Mouse (Mus musculus): ENCODE measurements at regions not wholly inside any gene's neighbourhood (a gene's known extent, or its start where the extent isn't known, plus 50 kb on each side); places are given as distances from the start of the nearest gene placed in this dataset.
"Not testable (repeated sequence)": the region's sequence is repeated elsewhere in the genome, so short reads cannot be mapped to it uniquely, and the experiment has no call there.

DNA sequence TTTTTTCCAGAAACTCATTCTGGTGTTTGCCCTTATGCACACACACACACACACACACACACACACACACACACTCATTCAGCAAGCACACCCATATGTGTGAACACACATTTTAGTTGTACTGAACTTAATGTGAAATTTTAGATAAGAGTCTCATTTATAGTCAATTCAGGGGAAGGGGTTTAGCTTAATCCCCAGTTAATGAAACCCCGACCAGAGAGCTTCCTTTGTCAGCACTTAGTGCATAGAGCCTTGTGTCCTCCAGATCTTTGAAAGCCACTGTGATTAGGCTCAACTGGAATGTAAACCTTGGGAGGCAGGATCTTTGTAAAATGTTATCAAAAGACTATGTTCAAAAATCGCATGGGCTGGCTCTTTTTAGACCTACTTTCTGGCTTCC lies 53.4 kb downstream of the Rps12 start:
- DNase-seq, result no peak

DNA sequence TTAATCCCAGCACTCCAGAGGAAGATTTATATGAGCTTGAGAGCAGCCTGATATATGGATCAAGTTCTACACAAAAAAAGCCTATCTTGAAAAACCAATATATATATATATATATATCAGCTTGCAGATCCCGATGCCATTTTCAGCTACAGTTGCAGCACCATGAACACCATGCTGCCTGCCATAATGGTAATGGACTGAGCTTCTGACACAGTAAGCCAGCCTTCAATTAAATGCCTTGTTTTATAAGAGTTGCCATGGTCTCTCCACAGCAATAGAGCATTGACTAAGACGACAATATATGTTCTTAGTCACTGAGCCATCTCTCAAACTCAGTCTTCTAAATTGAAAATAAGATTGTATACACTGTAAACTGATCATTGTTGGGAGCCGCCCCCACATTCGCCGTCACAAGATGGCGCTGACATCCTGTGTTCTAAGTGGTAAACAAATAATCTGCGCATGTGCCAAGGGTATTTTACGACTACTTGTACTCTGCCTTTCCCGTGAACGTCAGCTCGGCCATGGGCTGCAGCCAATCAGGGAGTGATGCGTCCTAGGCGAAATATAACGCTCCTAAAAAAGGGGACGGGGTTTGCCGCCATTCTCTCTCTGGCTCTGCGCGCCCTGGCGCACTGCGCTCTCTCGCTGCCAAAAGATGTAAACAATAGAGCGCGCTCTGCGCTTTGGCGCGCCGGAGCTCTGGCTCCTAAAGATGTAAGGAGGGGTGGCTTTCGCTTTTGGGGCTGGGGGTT lies 60.9 kb downstream of the Rps12 start:
- DNase-seq, result not testable (repeated sequence)

DNA sequence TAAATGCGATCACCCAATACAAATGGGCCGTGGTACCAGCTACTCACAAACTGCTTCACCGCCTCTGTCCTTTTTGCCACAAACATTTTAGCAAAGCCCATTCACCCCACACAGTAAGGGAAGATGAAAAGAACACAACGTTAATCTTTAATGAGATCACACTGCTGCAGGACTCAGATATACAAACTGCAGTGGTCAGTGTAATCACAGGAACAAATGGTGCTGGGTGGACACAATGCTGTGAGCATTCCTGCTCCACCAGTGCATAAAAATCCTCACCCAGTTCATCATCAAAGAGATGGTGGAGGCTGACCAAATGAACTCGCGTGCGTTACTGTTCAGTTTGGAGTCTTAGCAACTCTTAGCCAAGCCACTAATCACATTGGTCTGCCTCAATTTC lies 69.0 kb downstream of the Rps12 start:
- no peak for DNase-seq

DNA sequence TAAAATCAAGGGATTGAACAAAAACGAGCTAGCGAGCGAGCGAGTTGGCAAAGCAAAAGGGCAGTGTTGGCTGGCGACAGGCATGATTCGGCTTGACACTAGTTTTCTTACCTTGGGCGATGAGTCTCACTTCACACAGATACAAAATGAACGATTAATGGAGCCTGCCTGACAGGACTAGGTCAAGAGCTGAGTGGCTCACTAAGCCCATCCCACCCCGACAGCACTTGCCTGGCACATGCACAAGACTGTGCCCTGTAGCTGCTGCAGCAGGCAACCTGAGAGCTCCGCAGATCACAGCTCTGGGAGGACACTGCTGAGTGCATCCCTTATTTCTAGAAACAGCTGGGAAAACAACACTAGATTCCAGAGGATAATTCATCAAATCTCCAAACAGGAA lies 71.6 kb downstream of the Rps12 start:
- DNase-seq, result no peak

DNA sequence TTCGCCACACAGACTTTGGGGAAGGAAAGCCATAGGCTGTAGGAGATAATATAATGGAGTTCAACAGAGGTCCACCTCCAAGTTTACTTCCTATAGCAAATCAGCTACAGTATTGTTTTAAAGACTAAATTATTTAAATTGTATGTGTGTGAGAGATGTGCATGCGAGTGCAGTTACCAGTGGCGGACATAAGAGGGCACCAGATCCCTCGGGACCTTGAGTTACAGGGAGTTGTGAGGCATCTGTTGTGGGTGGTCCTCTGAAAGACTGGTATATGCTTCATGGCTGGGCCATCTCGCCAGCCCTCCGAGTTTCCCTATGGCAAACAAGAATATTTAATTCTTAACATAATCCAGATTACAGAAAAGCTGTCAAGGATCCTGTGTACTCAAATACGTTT lies 72.0 kb downstream of the Rps12 start:
- no peak for DNase-seq

DNA sequence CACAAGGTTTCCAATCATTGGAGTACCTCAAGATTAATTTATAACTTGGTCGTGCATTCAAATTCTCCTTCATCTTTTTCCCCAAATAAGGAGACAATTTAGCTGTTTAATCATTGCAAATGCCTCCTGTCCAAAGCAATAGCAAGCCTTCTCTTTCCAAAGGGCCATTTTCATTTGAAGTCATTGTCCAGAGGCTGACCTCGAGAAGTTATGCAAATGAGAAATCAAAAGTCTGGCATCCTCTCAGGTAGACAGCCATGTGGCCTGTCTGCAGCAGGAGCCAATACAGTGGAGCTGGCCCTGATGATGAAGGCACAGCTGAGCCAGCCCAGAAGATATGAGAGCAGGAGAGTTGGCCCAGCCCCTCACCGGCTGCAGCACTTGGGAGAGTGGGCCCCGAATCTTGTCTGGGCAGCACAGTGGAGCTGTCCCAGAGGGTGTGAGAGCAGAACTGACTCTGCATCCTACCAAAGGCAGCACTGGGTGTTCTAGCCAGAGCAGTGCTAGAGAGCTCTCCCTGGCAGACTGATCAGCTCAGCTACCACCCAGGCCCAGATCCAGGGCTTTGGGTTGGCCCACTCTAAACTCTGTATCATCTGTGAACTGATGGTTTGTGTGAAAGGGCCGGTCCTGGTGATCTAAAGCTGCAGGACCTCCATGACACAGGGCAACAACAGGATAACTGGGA lies 74.2 kb downstream of the Rps12 start:
- DNase-seq, result no peak

DNA sequence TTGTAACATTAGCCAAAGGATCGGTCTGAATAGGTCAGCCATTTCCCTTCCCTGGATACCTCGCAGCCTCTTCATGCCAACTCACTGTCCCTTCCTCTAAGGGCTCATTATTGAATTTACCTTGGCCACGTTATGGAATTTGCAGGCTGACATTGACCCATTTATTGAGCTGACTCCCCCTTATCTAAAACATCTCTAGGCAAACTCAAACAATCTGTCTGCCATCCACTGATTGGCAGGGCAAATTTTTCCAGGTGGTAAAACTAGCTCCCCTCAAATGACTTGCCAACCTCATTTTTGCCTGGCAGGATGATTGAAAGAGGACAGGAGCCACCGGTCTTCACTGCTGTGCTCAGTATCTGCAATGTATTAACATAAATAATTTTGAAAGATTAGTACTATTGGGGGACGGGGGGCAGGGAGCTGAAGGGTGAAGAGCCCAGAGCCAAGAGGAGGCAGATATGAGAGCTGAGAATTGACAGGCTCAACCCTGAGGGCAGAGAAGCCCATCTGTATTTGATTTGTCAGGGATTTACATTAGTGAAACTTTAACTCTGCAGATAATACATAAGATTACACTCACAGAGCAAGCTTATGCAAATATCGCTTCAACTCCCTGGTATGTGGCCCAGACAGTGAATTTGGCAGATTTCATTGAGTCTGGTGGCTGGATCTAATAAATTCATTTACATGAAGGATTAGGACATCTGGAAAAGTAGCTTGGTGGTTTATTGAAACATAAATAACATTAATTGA lies 75.5 kb downstream of the Rps12 start:
- no peak for DNase-seq

DNA sequence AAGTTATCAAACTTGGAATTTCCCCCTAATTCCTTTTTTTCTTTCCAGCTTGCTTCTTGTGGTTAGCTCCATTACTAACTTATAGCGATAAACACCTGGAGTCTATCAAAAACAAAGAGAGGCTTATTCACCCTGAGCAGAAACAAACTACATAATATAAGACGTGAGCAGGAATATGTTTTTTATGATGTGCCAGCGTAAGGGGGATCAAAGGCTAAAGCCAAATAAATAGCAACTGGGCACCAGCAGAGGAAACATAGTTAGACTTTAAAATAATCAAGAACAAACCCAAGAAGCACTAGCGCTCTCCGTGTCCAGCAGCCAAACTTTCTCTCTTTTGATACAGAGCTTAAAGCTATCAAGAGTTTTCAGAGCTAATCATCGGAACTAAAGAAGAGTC lies 76.1 kb downstream of the Rps12 start:
- DNase-seq, result no peak

DNA sequence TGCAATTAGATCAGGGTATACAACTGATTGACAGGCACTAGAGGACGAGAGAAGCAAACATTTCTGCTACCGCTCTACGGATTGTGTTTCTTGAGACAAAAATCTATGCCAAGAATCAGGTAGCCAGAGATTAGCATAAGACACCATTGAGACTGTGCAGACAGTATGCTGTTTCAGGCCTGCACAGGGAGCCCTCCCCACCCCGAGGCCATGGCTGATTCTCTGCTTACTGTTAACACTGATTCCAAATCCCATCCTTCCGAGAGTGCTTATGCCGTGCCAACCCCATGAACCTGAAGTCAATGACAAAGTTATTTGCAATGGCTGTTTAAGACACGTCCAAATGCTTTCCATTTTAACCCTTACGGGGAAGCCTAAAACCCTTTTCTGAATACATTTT lies 78.8 kb downstream of the Rps12 start:
- DNase-seq, result no peak

DNA sequence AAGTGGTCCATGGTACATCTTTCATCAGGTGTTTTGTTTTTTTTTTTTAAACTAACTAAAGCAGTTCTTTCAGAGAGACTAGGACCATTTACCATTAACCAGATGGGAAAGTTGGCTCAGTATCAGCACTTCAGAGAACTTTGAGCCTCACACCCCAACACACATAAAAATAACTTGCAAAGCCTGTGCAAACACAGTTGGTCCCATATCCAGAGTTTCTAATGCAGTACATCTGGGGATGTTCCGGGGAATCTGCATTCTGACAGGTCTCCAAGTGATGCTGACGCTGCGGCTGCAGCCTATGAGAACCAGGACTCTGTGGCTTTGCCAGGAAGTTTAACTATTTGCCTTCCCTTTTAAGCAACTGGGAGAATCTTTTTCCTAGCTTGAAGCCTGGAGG lies 79.9 kb downstream of the Rps12 start:
- no peak for DNase-seq

DNA sequence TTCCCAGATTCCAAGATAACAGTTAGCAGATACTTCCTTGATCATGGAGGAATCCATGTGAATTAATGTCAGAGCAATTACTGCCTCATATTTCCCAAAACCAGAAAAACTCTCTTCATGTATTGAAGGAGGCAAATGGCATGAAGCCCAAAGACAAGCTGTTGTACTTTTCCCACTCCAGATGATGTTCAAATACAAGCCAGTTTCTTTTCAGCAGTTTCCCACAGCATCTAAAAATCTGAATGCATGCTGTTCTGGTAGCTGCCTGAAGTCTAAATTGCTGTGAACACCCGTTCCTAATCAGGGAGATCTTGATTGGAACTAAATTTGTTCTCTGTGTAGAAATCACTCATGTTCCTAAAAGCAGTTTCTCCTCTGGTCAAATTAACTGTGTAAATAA lies 83.0 kb downstream of the Rps12 start:
- peak; percentile 4 for DNase-seq

DNA sequence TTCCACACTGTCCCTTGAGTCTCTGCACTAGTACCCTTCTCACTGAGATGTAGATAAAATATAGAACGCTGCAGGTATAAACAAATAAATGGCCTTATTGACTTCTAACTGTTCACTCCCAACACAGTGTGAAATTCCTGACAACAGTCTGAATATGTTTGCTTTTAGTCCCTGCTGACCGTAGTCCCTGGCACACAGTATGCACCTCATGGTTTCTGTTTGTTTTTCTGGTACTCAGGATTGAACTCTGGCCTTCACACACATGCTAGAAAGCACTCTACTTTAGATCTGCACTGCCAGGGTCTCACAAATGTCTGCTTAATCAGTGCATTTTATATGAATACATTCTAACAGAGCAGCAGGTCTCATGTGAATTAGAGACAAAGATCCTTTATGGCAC lies 95.8 kb downstream of the Rps12 start:
- DNase-seq, result no peak

DNA sequence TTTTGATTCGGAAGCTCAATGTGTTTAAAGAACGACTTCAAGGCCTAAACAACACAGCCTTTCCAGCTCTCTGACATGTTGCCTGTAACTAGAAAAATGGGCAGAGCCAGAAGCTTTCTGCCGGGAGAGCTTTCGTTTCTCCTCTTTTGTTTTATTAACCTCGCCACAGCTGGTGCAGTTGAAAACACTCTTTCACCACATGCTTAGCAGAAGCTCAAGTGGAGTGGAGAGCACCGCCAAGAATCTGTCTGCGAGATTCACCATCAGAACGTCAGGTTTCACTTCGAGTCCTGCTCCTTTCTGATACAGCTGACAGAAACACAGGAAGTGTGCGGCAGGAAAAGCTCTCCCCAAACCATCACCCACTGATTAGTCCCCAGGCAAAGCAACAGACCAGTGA lies 100.1 kb downstream of the Rps12 start:
- DNase-seq, result no peak

DNA sequence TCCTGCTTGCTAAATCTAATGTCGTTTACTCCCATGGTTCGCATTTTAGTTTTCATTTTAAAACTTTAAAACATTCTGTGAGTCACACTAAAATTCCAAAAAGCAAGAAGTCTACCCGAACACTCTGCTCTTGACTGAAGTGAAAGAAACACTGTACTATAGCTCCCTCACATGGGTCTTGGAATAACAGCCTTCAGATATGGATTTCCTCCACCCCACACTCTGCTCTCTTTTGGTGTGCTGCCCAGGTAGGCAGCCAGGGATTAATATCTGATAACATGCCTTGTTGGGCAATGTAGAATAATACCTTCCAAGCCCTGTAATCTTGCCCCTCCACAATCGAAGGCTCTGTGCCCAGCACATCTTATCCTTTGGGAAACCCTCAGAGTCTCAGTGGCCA lies 104.0 kb downstream of the Rps12 start:
- no peak for DNase-seq

DNA sequence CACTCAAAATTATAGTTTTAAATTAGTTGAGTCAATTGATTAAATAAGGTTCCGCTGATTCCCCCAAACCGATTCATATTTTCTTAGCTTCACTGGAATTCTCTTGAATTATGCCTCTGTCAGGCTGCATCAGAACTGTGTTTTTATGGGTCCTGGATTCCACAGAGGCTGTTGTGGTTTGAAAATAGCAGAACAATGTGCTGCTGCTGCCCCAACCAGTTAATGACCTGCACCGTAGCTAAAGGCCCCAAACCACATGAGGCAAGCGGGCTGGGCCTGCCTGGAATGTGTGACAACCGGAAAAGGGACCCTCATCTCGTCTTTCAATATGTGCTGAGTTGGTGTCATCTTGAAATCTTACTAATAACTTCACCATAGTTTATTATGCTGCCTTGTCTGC lies 111.2 kb downstream of the Rps12 start:
- DNase-seq, result no peak

DNA sequence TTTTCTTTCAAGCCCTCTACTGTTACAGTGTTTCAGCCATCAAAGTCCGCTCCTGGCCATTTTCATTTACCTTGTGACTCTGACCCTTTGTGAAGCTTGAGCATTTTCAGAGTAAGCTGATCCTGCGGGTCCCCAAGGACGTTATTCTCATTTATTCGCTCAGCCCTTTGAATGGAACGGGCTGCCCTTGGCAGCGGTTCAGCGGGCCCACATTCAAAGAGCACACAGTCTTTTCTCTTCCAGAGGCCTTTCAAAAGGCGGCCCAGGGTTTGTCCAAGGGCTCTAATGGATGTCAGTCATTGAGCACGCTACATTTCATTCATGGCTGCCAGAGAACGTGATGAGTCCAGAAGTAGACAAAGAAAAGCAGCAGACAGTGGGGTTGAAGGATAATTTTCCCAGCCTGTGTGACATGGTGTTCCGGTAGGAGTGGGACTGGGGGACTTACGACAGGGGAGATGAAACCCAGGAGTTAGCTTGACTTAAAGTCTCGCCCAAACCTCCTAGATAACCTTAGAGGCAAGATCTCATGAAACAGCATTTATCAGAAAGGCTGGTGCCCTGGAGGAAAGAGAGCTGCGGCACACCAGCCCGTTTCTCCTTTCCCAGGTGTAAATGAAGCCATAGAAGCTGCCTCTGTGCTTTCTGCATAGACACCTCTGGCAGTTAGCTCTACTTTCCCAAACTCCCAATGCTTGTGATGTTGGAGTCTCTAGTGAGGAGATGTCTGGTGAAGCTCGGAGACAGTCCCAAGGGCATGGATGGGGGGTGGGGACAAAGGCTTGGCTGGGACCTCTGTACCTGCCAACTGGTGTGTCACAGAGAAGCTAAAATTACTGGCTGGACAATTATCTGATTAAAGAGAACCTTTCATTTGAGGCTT lies 112.2 kb downstream of the Rps12 start:
- DNase-seq, result peak; percentile 21

DNA sequence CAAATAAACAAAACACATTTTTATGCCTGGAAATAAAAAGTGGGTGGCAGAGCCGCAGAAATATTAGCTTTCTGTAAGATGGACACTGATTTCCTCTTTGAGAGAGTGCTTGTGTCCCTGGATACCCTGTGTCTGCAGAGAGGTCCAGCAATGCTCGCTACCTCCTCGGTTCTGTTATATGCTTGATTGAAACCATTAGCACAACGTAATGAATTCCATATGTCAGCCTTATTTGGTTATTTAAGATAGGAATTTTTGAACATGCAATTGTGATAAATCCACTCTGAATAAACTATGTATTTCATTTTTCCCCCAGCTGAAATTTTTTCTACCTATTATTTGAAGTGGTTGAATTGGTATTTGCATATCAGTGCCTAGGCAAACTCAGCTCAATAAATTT lies 114.8 kb downstream of the Rps12 start:
- DNase-seq, result no peak

DNA sequence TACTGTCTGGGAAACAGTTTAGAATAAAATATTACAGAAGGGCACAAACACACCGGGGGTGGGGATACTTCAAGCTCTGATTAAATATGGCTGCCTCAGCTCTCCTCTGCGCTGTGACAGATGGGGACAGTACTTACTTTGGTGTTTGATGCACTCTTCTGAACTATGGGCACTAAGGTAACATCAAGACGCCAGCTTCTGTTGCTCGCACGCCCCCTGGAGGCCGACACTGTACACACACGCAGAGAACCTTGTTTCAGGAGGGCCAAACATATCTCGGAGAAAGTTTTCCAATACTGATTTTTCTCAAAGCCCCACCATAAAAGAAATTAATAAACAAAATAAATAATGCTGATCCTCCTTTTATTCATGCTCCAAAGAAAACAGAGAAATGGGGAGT lies 115.6 kb downstream of the Rps12 start:
- no peak for DNase-seq

DNA sequence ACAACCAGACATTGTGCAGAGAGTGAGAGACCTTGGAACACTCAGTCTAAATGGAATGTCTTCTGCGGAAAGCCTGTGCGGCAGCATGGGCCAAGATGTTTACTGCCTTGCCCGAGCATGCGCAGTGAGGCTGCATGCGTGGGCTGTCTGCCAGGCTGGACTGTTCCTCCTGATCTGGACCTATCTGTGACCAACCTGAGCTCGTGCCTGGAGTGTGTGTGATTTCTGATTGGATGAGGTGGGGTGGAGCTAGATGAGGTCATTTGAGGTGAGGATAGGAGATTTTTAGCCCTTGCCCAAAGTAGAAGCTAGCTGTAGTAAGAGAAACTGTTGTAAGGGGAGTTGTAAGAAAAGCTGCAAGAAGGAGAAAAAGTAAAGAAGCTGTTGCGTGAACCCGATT lies 121.2 kb downstream of the Rps12 start:
- DNase-seq, result not testable (repeated sequence)

DNA sequence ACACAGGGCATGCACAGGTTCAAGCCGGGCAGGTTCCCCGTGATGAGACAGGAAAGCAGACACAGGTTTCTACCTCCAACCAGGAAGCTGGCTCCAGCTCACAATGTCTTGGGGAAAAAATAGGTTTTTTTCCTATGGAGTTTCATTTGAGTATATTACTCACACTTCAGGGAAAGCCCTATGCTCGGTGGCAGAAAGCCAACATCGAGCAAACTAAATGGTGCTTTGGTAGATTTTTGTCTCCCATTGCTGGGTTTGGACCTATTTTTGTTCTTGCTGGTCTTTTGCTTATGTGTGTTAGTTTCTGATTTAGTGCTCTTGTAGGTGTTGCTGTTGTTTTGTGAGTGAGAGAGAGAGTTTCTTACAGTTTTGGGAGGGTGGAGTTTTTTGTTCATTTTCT lies 160.9 kb downstream of the Rps12 start:
- DNase-seq, result peak; percentile 36

DNA sequence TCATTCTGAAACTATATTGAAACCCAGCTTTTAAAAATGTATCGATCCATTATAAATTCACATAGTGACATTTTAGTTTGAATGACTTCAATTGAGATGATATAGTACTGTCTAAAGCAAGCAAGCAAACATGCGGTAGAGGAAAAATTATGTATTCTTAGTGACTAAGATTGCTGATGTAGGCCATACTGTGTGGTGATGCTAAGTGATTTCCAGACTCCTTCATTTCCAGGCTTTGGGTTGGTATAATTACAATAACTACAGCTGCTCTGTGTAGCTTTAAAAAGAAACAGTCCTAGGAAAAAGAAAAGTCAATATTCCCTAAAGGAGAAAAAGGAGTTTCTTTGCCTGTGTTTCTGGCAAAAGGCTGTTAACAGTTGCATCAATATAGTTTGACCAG lies 175.0 kb downstream of the Rps12 start:
- no peak for DNase-seq

DNA sequence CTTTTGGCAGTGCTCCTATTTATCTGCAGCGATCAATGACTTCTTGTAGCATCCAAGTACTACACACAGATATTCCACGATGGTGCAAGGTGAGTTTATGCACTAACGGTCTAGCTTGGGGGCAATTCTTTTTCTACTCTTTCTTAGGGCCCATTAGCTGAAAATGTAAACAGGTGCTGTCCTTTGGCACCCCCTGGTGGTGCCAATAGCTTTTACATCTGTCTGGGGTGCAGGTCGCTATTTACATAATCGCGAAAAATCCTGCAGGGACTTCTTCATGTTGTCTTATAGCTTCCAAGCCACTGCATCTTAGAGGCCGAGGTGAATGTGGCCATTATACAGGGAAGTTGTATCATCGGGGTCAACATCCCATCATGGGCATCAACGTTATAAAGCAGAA lies 175.9 kb downstream of the Rps12 start:
- DNase-seq, result peak; percentile 43

DNA sequence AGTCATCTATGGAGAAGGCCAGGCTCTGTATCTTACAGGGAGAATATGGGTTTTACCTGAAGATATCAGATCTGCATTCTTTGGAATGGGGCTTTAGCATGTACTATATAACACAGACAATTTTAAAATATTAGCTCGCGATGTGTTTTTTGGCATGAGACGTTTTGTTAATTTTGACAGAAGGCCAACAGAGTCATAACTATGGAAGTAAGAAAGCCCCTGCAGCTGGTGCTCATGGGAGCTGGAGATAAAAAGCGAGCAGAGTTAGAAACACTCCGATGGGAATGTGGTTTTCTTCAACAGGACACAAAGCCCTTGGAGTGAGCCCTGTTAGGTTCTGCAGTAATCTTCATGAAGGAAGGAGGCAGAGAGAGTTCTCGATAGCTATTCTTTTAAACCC lies 176.6 kb downstream of the Rps12 start:
- no peak for DNase-seq

Measured in right cerebral cortex, adult 18-20 months (tissue).